ENCODE assay signal across 9 mouse cellular contexts in genomic region chr1:181014731-181015500, GRCm38 (mm10). TPM values are rescaled to one million over a fixed set of nuclear protein-coding genes. Genes with fewer than 3 reads are reported as not detected.
DNase-seq lines count a peak whose midpoint lies in the region; ATAC-seq and TF ChIP-seq lines count a peak whose summit lies in the region.
"Had no signal": no experiment of that assay in that cellular context is flagged by ENCODE, and none has a peak within 500 bp of the region (broad histone marks: within the 10 kb centered on the region; RNA-seq: fewer than 3 reads in every experiment).

No protein-coding gene starts in this region.

- ATAC-seq in liver, embryonic 11.5 days (replicated peaks; ENCODE audit: low FRiP score), result no peak
- no peak for ATAC-seq in liver, postnatal 0 days

- DNase-seq in liver, adult 2 months (ENCODE audit: extremely low read depth, low read depth, low spot score), result peak; percentile 82
- DNase-seq in liver, embryonic 11.5 days (ENCODE audit: low spot score), result no peak
- DNase-seq in heart, adult 8-10 months (ENCODE audit: low spot score), result peak; percentile 74
- DNase-seq in liver, postnatal 0 days, result no peak
- DNase-seq in frontal cortex, postnatal 36 days (ENCODE audit: low spot score in 2 of 2), result no peak
- no peak for DNase-seq in layer of hippocampus, adult 11-12 months (ENCODE audit: low spot score)
- DNase-seq in left cerebral cortex, adult 9 months (ENCODE audit: low spot score in 2 of 2), result no peak

- no peak overlapping the region for H3K4me2 ChIP-seq in liver, embryonic 11.5 days
- peak overlapping the region; percentile 16; the same call in 1 of the 2 replicates for H3K4me2 ChIP-seq in liver, postnatal 0 days (ENCODE audit: low read depth, low read length)

- H3K9ac ChIP-seq in liver, adult 2 months (ENCODE audit: low read depth, low read length), result peak overlapping the region; percentile 51
- H3K9ac ChIP-seq in liver, embryonic 11.5 days (ENCODE audit: low read depth, low read length), result no peak overlapping the region
- H3K9ac ChIP-seq in liver, postnatal 0 days (replicated peaks), result no peak overlapping the region

- WGBS in liver, adult 2 months, result 11% methylated on average over 6 of the region's 6 CpGs
- 68% methylated on average over 5 of the region's 6 CpGs for WGBS in liver, embryonic 11.5 days
- 71% methylated on average over 6 of the region's 6 CpGs for WGBS in bone marrow, adult 2 months
- 62% methylated on average over 6 of the region's 6 CpGs for WGBS in liver, postnatal 0 days (ENCODE audit: insufficient replicate concordance)

- H3K4me1 ChIP-seq in liver, adult 2 months (ENCODE audit: control insufficient read depth, insufficient read depth, low read length), result peaks cover 63% of the 10 kb centered on the region
- H3K4me1 ChIP-seq in liver, embryonic 11.5 days (replicated peaks; ENCODE audit: control insufficient read depth, insufficient read depth, low read length), result peaks cover 6% of the 10 kb centered on the region
- no peaks in the 10 kb centered on the region for H3K4me1 ChIP-seq in bone marrow, adult 2 months (ENCODE audit: control insufficient read depth, insufficient read depth, low read length)
- peaks cover 37% of the 10 kb centered on the region for H3K4me1 ChIP-seq in liver, postnatal 0 days (ENCODE audit: insufficient read depth)

- H3K27me3 ChIP-seq in liver, adult 2 months (ENCODE audit: control insufficient read depth, insufficient read depth, low read length), result no peaks in the 10 kb centered on the region
- peaks cover 18% of the 10 kb centered on the region for H3K27me3 ChIP-seq in liver, embryonic 11.5 days (replicated peaks; ENCODE audit: control insufficient read depth, insufficient read depth, low read length)
- no peaks in the 10 kb centered on the region for H3K27me3 ChIP-seq in liver, postnatal 0 days (ENCODE audit: insufficient read depth, low read length)

- no peak for TF ChIP-seq CTCF in liver, adult 2 months (IDR thresholded peaks at IDR 0.05; ENCODE audit: low read depth, low read length)
- no peak for TF ChIP-seq CTCF in bone marrow, adult 2 months (IDR thresholded peaks at IDR 0.05; ENCODE audit: control insufficient read depth, insufficient read depth, low read length)
- no peak for TF ChIP-seq CTCF in liver, postnatal 0 days (IDR thresholded peaks at IDR 0.05; ENCODE audit: low read depth)

- H3K36me3 ChIP-seq in liver, adult 2 months (ENCODE audit: control insufficient read depth, insufficient read depth, low read length), result peaks cover 9% of the 10 kb centered on the region; the same call in 1 of the 2 replicates
- H3K36me3 ChIP-seq in liver, embryonic 11.5 days (ENCODE audit: control insufficient read depth, insufficient read depth, low read length), result no peaks in the 10 kb centered on the region
- no peaks in the 10 kb centered on the region for H3K36me3 ChIP-seq in liver, postnatal 0 days (replicated peaks; ENCODE audit: insufficient read depth, low read length)

- H3K27ac ChIP-seq in liver, adult 2 months (replicated peaks; ENCODE audit: insufficient read depth, low read depth, low read length), result peak overlapping the region; percentile 94
- no peak overlapping the region for H3K27ac ChIP-seq in liver, embryonic 11.5 days (ENCODE audit: low read depth, low read length)
- peak overlapping the region; percentile 23; the same call in 1 of the 2 replicates for H3K27ac ChIP-seq in bone marrow, adult 2 months (ENCODE audit: control insufficient read depth, insufficient read depth, low read depth, low read length, poor library complexity)
- H3K27ac ChIP-seq in liver, postnatal 0 days (ENCODE audit: low read depth), result peak overlapping the region; percentile 83

- H3K79me2 ChIP-seq in liver, adult 2 months (ENCODE audit: control insufficient read depth, insufficient read depth, low read length), result no peaks in the 10 kb centered on the region

- no peak for TF ChIP-seq EP300 in liver, postnatal 0 days (IDR thresholded peaks at IDR 0.05; ENCODE audit: low read depth)

- no peak for TF ChIP-seq POLR2A in liver, adult 2 months (IDR thresholded peaks at IDR 0.05; ENCODE audit: extremely low read depth, insufficient read depth, low read length)
- no peak for TF ChIP-seq POLR2A in bone marrow, adult 2 months (IDR thresholded peaks at IDR 0.05; ENCODE audit: borderline replicate concordance, control insufficient read depth, low read depth, low read length)

- no peak overlapping the region for H3K4me3 ChIP-seq in liver, adult 2 months (ENCODE audit: insufficient read depth, low read depth, low read length)
- H3K4me3 ChIP-seq in liver, embryonic 11.5 days (ENCODE audit: low read depth, low read length), result no peak overlapping the region
- H3K4me3 ChIP-seq in bone marrow, adult 2 months (replicated peaks; ENCODE audit: control insufficient read depth, low read depth, low read length), result no peak overlapping the region
- H3K4me3 ChIP-seq in liver, postnatal 0 days (ENCODE audit: low read depth, low read length), result no peak overlapping the region

- H3K9me3 ChIP-seq in liver, embryonic 11.5 days (ENCODE audit: control insufficient read depth, low read length), result no peaks in the 10 kb centered on the region
- H3K9me3 ChIP-seq in liver, postnatal 0 days (ENCODE audit: low read length), result no peaks in the 10 kb centered on the region

RNA-seq across cellular contexts. Expression of gene Ephx1, which starts 5.8 kb away (rescaled TPM):
- total RNA-seq in liver, adult 2 months (2014; rRNA removed), result 220 and 428 TPM in 2 replicates
- 287 and 304 TPM in 2 replicates for polyA plus RNA-seq in liver, adult 2 months (2012; rRNA removed)
- polyA plus RNA-seq in liver, embryonic 11.5 days (2014; fragmentation: Nextera tagmentation; extraction: Ambion mirVana), result 1.6 and 1.7 TPM in 2 replicates
- 7.2 and 13.4 TPM in 2 replicates for polyA plus RNA-seq in bone marrow, adult 2 months (2011; ENCODE audit: insufficient read depth, insufficient read length, low replicate concordance, missing spikeins)
- 10 to 100 TPM; 35.3 to 51.3 (median 47.1) TPM for total RNA-seq in heart, adult 8-10 months (2022)
- polyA plus RNA-seq in liver, postnatal 0 days (2015; fragmentation: Nextera tagmentation; extraction: Ambion mirVana), result 81.9 and 83.5 TPM in 2 replicates

RNA-seq across cellular contexts. Expression of gene 9130409I23Rik, which starts 36.1 kb away (rescaled TPM):
- total RNA-seq in liver, adult 2 months (2014; rRNA removed), result 11.2 and 23.4 TPM in 2 replicates
- 3.8 and 4.2 TPM in 2 replicates for polyA plus RNA-seq in liver, adult 2 months (2012; rRNA removed)
- not detected in 2 replicates for polyA plus RNA-seq in liver, embryonic 11.5 days (2014; fragmentation: Nextera tagmentation; extraction: Ambion mirVana)
- polyA plus RNA-seq in bone marrow, adult 2 months (2011; ENCODE audit: insufficient read depth, insufficient read length, low replicate concordance, missing spikeins), result not detected in 2 replicates
- under 1 TPM in 1 of 4 experiments, not detected in 3; 0.14 TPM for total RNA-seq in heart, adult 8-10 months (2022)
- polyA plus RNA-seq in liver, postnatal 0 days (2015; fragmentation: Nextera tagmentation; extraction: Ambion mirVana), result 0.45 and 0.53 TPM in 2 replicates
- total RNA-seq: hematopoietic stem cell, adult 5-6 weeks had no signal

Comparison
In these comparisons a context has a peak if more than half of its experiments do, and no peak if none do; other contexts are left out.
1. DNase-seq: peak in liver, adult 2 months (single experiment) and heart, adult 8-10 months (single experiment); none in liver, embryonic 11.5 days (single experiment), liver, postnatal 0 days (single experiment), frontal cortex, postnatal 36 days (0 of 2), layer of hippocampus, adult 11-12 months (single experiment) and left cerebral cortex, adult 9 months (0 of 2).